Mouse (Mus musculus): ENCODE measurements around the gene Pabpc1l.

GRCm38 (mm10) chr2:164073120-164073519, 47.9 kb downstream of the Pabpc1l start:
- TF ChIP-seq POLR2A (IDR thresholded peaks at IDR 0.05; ENCODE audit: borderline replicate concordance, extremely low read depth, insufficient read depth, insufficient read length, poor library complexity, severe bottlenecking) (no peak), CTCF (IDR thresholded peaks at IDR 0.05; ENCODE audit: borderline replicate concordance, extremely low read depth, insufficient read depth, insufficient read length) (no peak)

All from brain, embryonic 14.5 days (tissue).